Mouse (Mus musculus) sigmoid colon, adult 10 weeks (tissue): Measurements from ENCODE around the gene Sval3. TPM values are rescaled to one million over a fixed set of nuclear protein-coding genes. Genes with fewer than 3 reads are reported as not detected.

Experiments used
- polyA plus RNA-seq: library from polyadenylated mRNA; stranded (reverse); fragments of 350-450 nt; fragmentation: Illumina TruSeq; extraction: RNeasy Lipid Tissue Mini Kit (QIAGEN cat#74804); gene quantifications from one replicate; pipeline ENCODE4 v1.2.3, GENCODE M21; 2014; ENCODE audit warnings: low read depth, low replicate concordance

Sval3 gene
- 11.7 TPM for polyA plus RNA-seq

GRCm38 (mm10) chr6:41967840-41968239, at the start of gene Sval3:
Sval3 (plus strand) TSS chr6:41968140.

DNA sequence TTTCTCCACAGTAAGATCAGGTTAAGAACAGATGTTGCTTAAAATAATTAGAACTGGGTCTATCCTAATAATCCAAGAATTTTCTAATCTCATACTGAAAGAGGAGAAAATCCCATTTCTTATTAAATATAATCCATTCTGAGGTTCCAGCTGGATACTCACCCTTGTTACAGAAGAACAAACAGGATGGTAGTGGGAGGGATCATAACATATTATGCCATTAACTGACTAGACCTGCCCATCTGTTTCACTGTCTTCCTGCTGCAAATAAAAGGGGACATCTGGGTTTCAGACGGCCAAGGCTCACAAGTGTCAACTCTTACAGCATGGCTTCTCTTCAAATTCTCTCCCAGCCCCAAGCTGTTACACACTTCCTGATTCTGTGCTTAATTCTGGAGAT, 16.6 kb upstream of the Sval3 start, which contains the start of gene Sval1:
TSS of gene Sval1 (plus strand) at position 301 of the 400 bp plus-strand sequence.

Other genes with a start within 250 kb of the Sval3 start
- gene Olfr459, start 193.0 kb upstream of the Sval3 start, polyA plus RNA-seq = not detected
- gene Pip, start 120.6 kb upstream of the Sval3 start, polyA plus RNA-seq = not detected
- not detected for gene Sval2, start 115.2 kb upstream of the Sval3 start, polyA plus RNA-seq
- 9,611 TPM for gene Sval1, start 16.5 kb upstream of the Sval3 start, polyA plus RNA-seq
- gene Sva, start 70.3 kb downstream of the Sval3 start, polyA plus RNA-seq = not detected
- not detected for gene Tas2r139, start 172.8 kb downstream of the Sval3 start, polyA plus RNA-seq
- not detected for gene Tas2r144, start 247.2 kb downstream of the Sval3 start, polyA plus RNA-seq